Mouse (Mus musculus) lung, embryonic 14.5 days (tissue): ENCODE data around the gene Ppm1f. TPM values are rescaled to one million over a fixed set of nuclear protein-coding genes. Genes with fewer than 3 reads are reported as not detected.

Experiments used
- ATAC-seq: fragments of 200-750 bp; cut with Nextera tagmentation; 2 replicates; pipeline ENCODE4 v1.8.0; 2017; ENCODE audit warnings: mild to moderate bottlenecking, moderate TSS enrichment, moderate library complexity; ENCODE audit not compliant: insufficient read depth
- DNase-seq: peaks from one replicate; pipeline ENCODE4 v3.0.0-alpha.2; 2015
- H3K27ac ChIP-seq: fragments of 300-500 bp; sonication (generic); 2 replicates; pipeline ENCODE4 v1.5.1; 2014; ENCODE audit warnings: low read depth, mild to moderate bottlenecking, moderate library complexity
- H3K27me3 ChIP-seq: fragments of 300-500 bp; sonication (generic); 2 replicates; pipeline ENCODE4 v1.6.1; 2014; ENCODE audit warnings: low read length, control low read depth; ENCODE audit not compliant: insufficient read depth
- H3K36me3 ChIP-seq: fragments of 300-500 bp; sonication (generic); 2 replicates; pipeline ENCODE4 v1.6.1; 2014; ENCODE audit warnings: control low read depth; ENCODE audit not compliant: insufficient read depth
- H3K4me1 ChIP-seq: fragments of 300-500 bp; sonication (generic); 2 replicates; pipeline ENCODE4 v1.6.1; 2014; ENCODE audit warnings: antibody characterized with exemption, control low read depth; ENCODE audit not compliant: insufficient read depth
- H3K4me2 ChIP-seq: fragments of 300-500 bp; sonication (generic); 2 replicates; pipeline ENCODE4 v1.6.1; 2014; ENCODE audit warnings: mild to moderate bottlenecking
- H3K4me3 ChIP-seq: fragments of 300-500 bp; sonication (generic); 2 replicates; pipeline ENCODE4 v1.5.1; 2014; ENCODE audit warnings: low read depth, low read length
- H3K9ac ChIP-seq: fragments of 300-500 bp; sonication (generic); 2 replicates; pipeline ENCODE4 v1.6.1; 2014
- H3K9me3 ChIP-seq: fragments of 300-500 bp; sonication (generic); 2 replicates; pipeline ENCODE4 v1.6.1; 2016; ENCODE audit warnings: low read depth, low read length, control low read depth
- CTCF ChIP-seq: IDR thresholded peaks from 2 replicates; pipeline ENCODE4 v1.5.1; 2016; ENCODE audit warnings: antibody characterized with exemption, low read depth
- WGBS: fragments of 180-500 bp; shearing (Covaris S2); extraction: QIAGEN DNeasy Blood & Tissue Kit; methylation state at CpG from one replicate; pipeline ENCODE4 v1.1.7; 2014; 5-methylcytosine and 5-hydroxymethylcytosine counted together
- polyA plus RNA-seq: library from polyadenylated mRNA; unstranded; fragments of >200 nt; fragmentation: Nextera tagmentation; extraction: Ambion mirVana; gene quantifications from 2 replicates; pipeline ENCODE4 v1.2.1, GENCODE M21; 2014

Gene Ppm1f
- polyA plus RNA-seq, 1 experiment from 2014 or later = 29.4 TPM

- no peaks in the 10 kb centered on the region for H3K36me3 ChIP-seq
- no peak for ATAC-seq
- H3K4me1 ChIP-seq = no peaks in the 10 kb centered on the region
- H3K27me3 ChIP-seq = no peaks in the 10 kb centered on the region
- 65% methylated on average over 3 of the region's 3 CpGs for WGBS
- DNase-seq = no peak
- no peak overlapping the region for H3K27ac ChIP-seq
- no peaks in the 10 kb centered on the region for H3K9me3 ChIP-seq
- H3K4me3 ChIP-seq = no peak overlapping the region
- no peak for TF ChIP-seq CTCF
- H3K9ac ChIP-seq = no peak overlapping the region
- no peak overlapping the region for H3K4me2 ChIP-seq
Observed at GRCm38 (mm10) chr16:16862288-16862687, 34.0 kb upstream of the Ppm1f start.

GRCm38 (mm10) chr16:16863978-16864377 is 32.3 kb upstream of the Ppm1f start, which contains the start of gene Igll1:
Gene Igll1, minus strand, starts transcription at chr16:16863985.
- Histone ChIP-seq H3K9ac (no peak within 1 kb of the TSS), H3K9me3 (no peaks in the 10 kb centered on the region), H3K27me3 (no peaks in the 10 kb centered on the region), H3K4me1 (no peaks in the 10 kb centered on the region), H3K27ac (no peak within 1 kb of the TSS), H3K4me2 (no peak within 1 kb of the TSS), H3K36me3 (no peaks in the 10 kb centered on the region), H3K4me3 (no peak within 1 kb of the TSS)
- WGBS = 80% methylated on average over 2 of the region's 2 CpGs
- TF ChIP-seq CTCF = no peak
- DNase-seq (no peak), ATAC-seq (no peak)

GRCm38 (mm10) chr16:16865217-16865616 is 31.1 kb upstream of the Ppm1f start:
- DNase-seq (no peak), ATAC-seq (no peak)
- H3K4me2 ChIP-seq = no peak overlapping the region
- H3K9me3 ChIP-seq = no peaks in the 10 kb centered on the region
- H3K36me3 ChIP-seq = no peaks in the 10 kb centered on the region
- TF ChIP-seq CTCF = no peak
- H3K27ac ChIP-seq = no peak overlapping the region
- H3K4me1 ChIP-seq = no peaks in the 10 kb centered on the region
- H3K27me3 ChIP-seq = no peaks in the 10 kb centered on the region
- no peak overlapping the region for H3K9ac ChIP-seq
- no peak overlapping the region for H3K4me3 ChIP-seq

- DNase-seq (peak; percentile 37), ATAC-seq (no peak)
- H3K36me3 ChIP-seq = no peaks in the 10 kb centered on the region
- no peaks in the 10 kb centered on the region for H3K4me1 ChIP-seq
- H3K4me3 ChIP-seq = no peak overlapping the region
- no peak overlapping the region for H3K4me2 ChIP-seq
- 37% methylated on average over 5 of the region's 5 CpGs for WGBS
- no peak for TF ChIP-seq CTCF
- H3K27ac ChIP-seq = peak overlapping the region; percentile 55
- H3K27me3 ChIP-seq = no peaks in the 10 kb centered on the region
- H3K9ac ChIP-seq = no peak overlapping the region
- no peaks in the 10 kb centered on the region for H3K9me3 ChIP-seq
Observed at GRCm38 (mm10) chr16:16865696-16866561, 30.3 kb upstream of the Ppm1f start.

GRCm38 (mm10) chr16:16870241-16870616 is 26.0 kb upstream of the Ppm1f start:
- WGBS = 32% methylated on average over 7 of the region's 7 CpGs
- Histone ChIP-seq H3K27me3 (no peaks in the 10 kb centered on the region), H3K4me3 (peak overlapping the region; percentile 75), H3K9ac (peak overlapping the region; percentile 93), H3K36me3 (no peaks in the 10 kb centered on the region), H3K27ac (peak overlapping the region; percentile 98; the same call in 1 of the 2 replicates), H3K4me2 (peak overlapping the region; percentile 83), H3K9me3 (no peaks in the 10 kb centered on the region), H3K4me1 (peaks cover 4% of the 10 kb centered on the region; the same call in 1 of the 2 replicates)
- DNase-seq = no peak
- ATAC-seq = peak; percentile 47
- no peak for TF ChIP-seq CTCF

GRCm38 (mm10) chr16:16870617-16871331 is 25.5 kb upstream of the Ppm1f start, which contains the start of the genes Top3b and Vpreb1:
Gene Top3b, plus strand, starts transcription at chr16:16870736.
Gene Vpreb1, minus strand, starts transcription at chr16:16870843.
- Histone ChIP-seq H3K9me3 (no peaks in the 10 kb centered on the region), H3K4me1 (peaks cover 4% of the 10 kb centered on the region; the same call in 1 of the 2 replicates), H3K36me3 (0 out of 2 replicates have a peak, but pooled peaks cover under 1% of the 10 kb centered on the region), H3K27me3 (no peaks in the 10 kb centered on the region), H3K4me3 (peak within 1 kb of the TSS; percentile 75), H3K9ac (peak within 1 kb of the TSS; percentile 93), H3K27ac (peak within 1 kb of the TSS; percentile 98), H3K4me2 (peak within 1 kb of the TSS; percentile 83)
- ATAC-seq (peak; percentile 96), DNase-seq (peak; percentile 97)
- WGBS = under 1% methylated on average over 49 of the region's 49 CpGs
- peak; percentile 36 for TF ChIP-seq CTCF

- TF ChIP-seq CTCF = no peak
- Histone ChIP-seq H3K9ac (no peak overlapping the region), H3K4me2 (no peak overlapping the region), H3K4me1 (no peaks in the 10 kb centered on the region), H3K9me3 (no peaks in the 10 kb centered on the region), H3K27me3 (no peaks in the 10 kb centered on the region), H3K4me3 (no peak overlapping the region), H3K27ac (no peak overlapping the region), H3K36me3 (peaks cover 74% of the 10 kb centered on the region)
- WGBS = 86% methylated on average over 5 of the region's 5 CpGs
- ATAC-seq (no peak), DNase-seq (no peak)
Observed at GRCm38 (mm10) chr16:16879025-16879424, 17.2 kb upstream of the Ppm1f start.
